Mouse (Mus musculus) lung, postnatal 36 days (tissue): ENCODE measurements around the gene Dtx3l.
A peak's percentile ranks its signal among the peaks of the same experiment; 100 is the strongest.
"Not testable (repeated sequence)": the region's sequence is repeated elsewhere in the genome, so short reads cannot be mapped to it uniquely, and the experiment has no call there.

Experiments used
- DNase-seq: peaks from one replicate; pipeline ENCODE4 v3.0.0; 2022; ENCODE audit warnings: mixed read lengths

Gene Dtx3l

DNA sequence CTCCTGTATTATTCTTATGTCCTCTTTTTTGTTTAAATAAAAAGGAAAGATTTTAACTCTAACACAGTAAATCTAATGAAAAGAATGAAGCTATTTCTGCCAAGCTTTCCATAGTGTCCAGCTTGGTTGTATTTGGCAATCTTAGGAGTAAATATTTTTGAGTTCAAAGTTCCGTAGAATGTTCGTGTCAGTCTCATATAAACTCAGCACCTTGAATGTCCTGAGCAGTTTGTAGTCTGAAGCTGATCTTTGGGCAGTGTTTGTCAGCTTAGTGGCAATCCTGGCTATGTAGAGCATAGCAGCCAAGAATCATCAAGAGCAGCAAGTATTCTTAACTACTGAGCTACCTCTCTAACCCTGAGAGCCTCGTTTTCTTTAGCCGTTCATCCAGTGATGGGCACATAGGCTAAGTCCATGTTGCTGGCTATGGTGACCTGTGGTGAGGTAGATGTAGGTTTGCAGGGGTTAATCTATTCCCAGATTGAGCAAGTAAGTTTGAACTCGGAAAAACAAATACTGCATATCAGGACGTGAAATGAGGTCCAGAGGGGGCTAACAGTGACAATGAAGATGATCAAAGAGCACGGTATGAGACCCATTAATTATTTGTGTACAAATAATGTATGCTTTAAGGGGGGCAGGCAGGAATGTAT is 15.3 kb downstream of the Dtx3l start:
- DNase-seq = no peak

DNA sequence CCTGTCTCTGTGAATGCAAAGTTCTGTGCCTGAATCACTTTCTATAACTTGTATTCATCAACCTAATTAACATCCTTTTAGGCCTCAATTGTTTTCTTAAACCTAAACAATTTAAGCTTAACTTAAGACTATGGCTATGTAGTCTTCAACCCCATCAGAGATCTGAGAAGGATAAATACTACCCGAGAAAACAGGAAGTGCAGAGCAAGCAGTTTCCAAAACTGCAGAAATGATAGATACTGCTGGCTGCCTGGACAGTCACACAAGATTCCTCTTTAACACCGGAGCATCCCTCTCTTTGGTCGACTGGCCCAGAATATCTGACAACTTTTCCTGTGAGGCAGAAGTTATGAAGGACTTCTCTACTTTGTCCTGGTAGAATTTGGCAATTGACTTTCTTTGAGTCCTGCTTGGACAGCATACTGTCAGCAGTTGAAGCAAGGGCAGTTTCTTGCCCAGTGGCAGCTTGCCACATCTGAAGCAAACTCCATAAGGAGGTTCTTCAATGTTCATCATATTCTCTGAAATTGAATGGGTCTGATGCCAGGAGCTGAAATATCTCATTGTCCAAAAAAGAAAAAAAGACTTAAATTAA is 16.6 kb downstream of the Dtx3l start:
- no peak for DNase-seq

DNA sequence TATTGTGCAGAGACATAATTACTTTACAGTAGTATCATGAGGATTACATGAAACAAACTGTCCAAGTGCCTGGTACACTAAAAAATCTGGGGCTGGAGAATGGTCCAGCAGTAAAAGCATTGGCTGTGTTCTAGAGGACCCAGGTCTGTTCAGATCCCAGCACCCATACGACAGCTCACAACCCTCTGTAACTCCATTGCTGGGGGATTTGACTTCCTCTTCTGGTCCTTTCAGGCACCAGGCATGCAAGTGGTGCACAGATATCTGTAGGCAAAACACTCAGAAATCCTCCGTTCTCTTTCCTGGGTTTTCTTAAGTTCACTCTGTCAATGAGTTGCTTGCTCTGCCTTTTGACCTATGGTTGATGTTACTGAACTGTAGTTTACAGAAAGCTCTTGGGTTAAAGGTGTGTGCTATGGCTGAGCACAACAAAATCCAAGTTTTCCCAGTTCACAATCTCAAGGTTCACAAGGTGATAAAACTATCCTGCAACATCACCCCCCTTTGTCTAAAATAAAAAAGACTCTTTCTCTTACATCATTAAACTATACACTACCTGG is 17.2 kb downstream of the Dtx3l start:
- DNase-seq = no peak

- DNase-seq = peak; percentile 43
These were observed 20.0 kb downstream of the Dtx3l start for GRCm38 (mm10) chr16:35918721-35919543.

- no peak for DNase-seq
These were observed 24.6 kb downstream of the Dtx3l start for GRCm38 (mm10) chr16:35914301-35914700.

DNA sequence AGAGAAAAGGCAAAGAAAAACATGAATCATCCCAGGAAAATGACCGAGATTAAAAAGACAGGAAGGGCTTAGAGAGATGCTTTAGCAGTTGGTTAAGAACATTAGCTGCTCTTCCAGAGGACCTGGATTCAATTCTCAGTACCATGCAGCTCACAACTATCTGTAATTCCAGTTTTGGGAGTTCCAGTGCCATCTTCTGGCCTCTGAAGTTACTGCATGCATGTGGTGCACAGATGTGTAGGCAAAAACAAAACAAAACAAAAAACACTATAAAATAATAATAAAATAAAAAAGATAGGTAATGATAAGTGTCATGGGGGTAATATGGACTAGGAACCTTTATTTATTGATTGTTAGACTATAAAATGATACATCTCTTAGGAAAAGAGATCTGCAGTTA is 25.4 kb downstream of the Dtx3l start:
- DNase-seq = peak; percentile 47

DNA sequence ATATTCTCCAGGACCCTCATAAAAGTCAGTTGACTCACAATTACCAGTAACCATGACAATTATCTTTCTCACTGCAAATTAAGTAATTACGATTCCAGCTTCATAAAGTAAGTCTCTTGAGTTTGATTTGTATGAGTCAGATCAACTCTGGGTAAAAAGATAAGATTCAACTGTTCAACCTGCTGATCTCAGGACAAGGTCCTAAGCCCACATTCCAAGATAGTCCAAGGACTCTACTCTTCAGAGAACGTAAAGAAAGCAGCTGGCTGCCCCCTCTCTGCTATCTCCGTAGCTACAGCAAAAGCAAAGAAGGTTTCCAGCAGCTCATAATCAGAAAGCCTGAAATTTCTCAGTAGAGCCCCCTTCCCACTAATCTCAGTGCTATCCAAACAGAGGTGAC is 27.5 kb downstream of the Dtx3l start:
- no peak for DNase-seq

DNA sequence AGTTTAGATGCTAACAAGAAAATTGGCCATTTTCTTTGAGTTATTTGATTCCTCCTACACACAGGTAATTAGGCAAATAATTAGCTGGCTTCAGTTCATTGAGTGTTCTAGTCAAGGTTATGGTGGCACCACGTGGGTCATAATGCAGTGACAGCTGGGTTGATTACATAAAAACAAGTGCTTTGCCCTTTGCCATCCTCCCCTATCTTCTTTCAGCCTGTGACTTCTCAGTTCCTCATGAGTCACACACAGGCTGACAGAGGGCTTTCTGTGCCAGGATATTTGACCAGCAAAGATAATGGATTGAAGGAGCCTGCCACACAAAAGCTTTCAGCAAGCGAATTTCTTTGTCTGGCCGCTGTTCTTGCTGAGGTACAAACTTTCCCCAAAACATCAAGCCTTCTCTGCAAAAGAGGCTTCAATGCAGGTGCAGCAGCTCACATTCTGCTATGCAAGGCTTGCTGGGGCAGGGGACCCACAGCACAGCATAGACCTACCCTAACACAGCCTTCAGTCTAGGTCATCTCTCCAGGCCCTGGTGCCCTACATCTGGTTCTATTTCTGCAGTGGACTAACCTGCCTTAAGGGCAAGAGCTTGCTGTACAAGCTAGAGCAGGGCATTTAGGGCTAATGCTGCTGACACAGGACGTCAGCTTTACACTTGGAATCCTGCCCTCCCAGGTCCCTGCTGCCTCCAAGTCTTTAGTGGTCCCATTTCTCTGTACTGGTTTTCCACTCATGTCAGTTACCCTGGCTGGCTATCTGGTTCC is 31.3 kb downstream of the Dtx3l start:
- DNase-seq = no peak

DNA sequence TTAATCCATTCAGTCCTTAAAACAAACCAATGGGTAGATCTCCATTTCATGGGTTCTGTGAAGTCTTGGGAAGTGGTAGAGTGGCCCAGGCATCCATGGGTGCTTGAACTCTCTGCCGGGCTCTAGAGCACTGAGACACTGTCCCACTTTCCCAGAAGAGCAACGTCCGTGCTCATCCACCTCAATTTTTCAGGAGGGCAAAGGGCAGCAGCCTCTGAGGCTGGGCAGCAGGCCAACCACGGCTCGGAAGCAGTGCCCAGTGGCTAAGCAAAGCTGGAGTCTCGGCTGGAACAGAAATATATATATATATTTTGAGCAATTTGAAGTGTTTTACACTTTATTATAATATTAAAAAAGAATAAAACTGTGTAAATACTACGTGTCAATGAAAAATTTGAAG is 32.1 kb downstream of the Dtx3l start:
- no peak for DNase-seq

- DNase-seq = no peak
These were observed 33.0 kb downstream of the Dtx3l start for GRCm38 (mm10) chr16:35905819-35906485.

DNA sequence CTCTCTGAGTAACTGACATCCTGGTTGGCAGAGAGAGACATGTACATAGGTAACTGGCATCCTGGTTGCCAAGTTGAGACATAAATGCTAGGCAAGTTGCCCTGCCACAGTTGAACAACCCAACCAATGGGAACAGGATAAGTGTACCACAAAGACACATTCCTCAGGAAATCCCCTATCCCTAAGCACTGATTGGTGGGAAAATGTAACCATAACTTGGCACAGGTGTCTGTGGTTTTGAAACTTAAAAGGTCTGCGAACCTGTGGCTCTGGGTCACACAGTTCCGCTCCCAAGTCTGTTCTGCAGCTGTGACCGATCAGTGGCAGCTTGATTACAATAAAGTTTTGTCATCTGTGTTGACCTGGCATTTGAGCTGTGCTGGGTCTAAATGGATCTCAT is 33.6 kb downstream of the Dtx3l start:
- DNase-seq = no peak

DNA sequence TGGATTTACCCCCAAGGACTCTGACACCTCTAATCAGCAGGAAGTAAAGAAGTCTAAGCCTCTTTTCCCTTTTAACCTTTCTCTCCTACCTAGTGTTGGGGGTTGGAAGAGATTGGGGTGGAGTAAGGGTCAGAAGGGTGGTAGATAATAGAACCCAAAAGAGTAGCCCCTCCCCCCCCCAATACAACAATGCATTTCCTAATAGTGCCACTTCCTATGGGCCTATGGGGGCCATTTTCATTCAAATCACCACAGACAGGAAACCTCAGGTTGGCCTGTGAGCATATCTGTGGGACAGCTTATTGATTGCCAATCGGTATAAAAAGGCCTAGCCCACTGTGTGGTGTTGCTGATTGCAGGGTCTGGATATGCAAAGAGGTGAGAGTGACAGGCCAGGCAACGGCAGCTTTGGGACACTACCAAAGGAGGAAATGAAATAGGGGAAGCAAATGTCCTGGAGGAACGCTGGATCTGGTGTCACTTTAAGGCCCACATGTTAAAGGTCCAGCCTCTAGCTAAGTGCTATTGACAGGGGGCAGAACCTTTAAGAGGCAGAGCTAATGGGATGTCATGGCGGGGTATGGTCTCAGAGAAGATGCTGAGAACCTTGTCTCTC is 34.7 kb downstream of the Dtx3l start:
- DNase-seq = no peak

- no peak for DNase-seq
These were observed 35.8 kb downstream of the Dtx3l start for GRCm38 (mm10) chr16:35903014-35903640.

- no peak for DNase-seq
These were observed 38.4 kb downstream of the Dtx3l start for GRCm38 (mm10) chr16:35900541-35900940.

DNA sequence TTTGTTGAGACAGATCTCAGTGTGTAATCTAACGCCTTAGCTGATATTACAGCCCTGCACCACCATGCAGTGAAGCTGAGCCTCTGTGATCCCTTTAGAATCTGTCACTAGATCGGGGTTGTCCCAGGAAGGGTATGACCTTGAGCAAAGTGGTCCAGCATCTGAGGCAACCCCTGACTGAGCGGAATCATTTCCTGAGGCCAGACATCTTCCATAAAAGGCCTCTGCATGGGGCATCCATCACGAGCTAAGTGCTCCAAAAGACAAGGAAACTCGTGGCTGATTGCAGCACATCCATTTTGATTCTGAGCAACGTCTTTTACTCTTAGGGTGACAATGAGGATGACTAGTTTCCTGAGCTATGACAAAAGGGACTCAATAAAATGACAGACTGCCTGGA is 44.0 kb downstream of the Dtx3l start:
- DNase-seq = no peak

DNA sequence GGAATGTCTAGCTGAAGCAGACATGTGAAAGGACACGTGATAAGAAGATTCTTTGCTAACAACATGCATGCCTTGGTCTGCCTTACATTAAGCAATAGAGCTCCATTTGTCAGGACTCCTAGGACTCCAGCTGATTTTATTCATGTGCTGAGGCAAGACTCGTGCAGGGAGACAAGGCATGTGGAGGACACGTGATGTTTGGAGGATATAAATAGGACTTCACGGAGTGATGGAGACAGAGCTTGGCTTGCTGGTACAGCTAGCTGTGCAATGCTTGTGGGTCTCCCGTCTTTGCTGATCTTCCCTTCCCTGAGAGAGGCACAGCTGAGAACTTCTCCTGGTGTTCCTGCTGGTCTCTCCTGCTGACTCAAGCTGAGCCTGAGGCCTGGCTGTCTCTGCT is 47.3 kb downstream of the Dtx3l start:
- DNase-seq = not testable (repeated sequence)

DNA sequence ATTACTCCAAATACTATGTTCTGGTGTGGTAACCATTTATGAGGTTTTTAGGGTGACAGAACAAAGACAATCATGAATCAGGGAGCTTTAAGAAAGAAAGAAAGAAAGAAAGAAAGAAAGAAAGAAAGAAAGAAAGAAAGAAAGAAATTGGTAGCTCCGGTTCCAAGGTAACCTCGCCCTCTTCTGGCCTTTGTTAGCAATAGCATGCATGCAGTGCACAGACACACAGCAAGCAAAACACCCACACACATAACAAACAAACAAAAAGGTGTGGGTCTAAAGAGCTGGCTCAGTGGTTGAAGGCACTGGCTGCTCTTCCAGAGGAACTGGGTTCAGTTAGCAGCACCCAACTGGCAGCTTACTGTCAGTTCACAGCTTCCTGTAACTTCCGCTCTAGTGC is 48.3 kb downstream of the Dtx3l start:
- no peak for DNase-seq

GRCm38 (mm10) chr16:35888910-35889309 is 50.0 kb downstream of the Dtx3l start:
- DNase-seq = no peak

DNA sequence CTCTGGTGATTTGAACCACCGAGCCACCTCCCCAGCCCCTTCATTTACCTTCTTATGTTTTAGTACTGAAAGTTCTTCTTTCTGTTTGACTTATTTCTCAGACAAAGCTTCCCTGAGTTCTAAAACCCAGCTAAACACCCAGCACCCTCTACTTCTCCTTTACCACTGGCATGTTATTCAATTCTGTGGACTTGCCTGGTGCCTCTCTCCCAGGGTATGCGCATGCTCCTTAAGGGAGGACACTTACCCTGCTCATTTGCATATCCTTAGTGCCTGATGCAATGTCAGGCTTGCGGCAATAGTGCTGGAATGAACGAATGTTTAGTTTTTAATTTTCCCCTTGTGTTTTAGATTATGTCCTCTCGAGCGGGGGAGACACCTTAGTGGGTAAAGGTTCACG is 50.8 kb downstream of the Dtx3l start:
- DNase-seq = peak; percentile 40
